Mouse (Mus musculus) gastrocnemius, postnatal 4 days (tissue): ENCODE data around the gene Pde1c. TPM values are rescaled to one million over a fixed set of nuclear protein-coding genes. Genes with fewer than 3 reads are reported as not detected.
"Not testable (repeated sequence)": the region's sequence is repeated elsewhere in the genome, so short reads cannot be mapped to it uniquely, and the experiment has no call there.

Experiments
- DNase-seq, 2 experiments: peaks; one replicate each; pipeline ENCODE4 v3.0.0; 2021 to 2022; ENCODE audit warnings: low spot score in 2 of 2, mixed read lengths in 2 of 2
- long read RNA-seq, 2 experiments: library from polyadenylated mRNA; stranded (forward); transcript quantifications; one replicate each; pipeline ENCODE4 v2.0.0; 2021
- total RNA-seq, 2 experiments: library from RNA; stranded (reverse); gene quantifications; 2 replicates each; pipeline ENCODE4 v1.2.3; 2021

The Pde1c gene
- 1 to 10 TPM; 5.5 to 5.8 TPM for total RNA-seq
- long read RNA-seq, experiment 1, full-length matches to known transcripts: 1 of 3 reads
- long read RNA-seq, experiment 1, partial matches to known transcripts: 0 of 3 reads
- long read RNA-seq, experiment 1, other reads (novel, unspliced or antisense): 2 of 3 reads
- long read RNA-seq, experiment 2, full-length matches to known transcripts: 1 of 2 reads
- long read RNA-seq, experiment 2, partial matches to known transcripts: 0 of 2 reads
- long read RNA-seq, experiment 2, other reads (novel, unspliced or antisense): 1 of 2 reads

GRCm38 (mm10) chr6:56568470-56569372, at the start of gene Pde1c:
Gene Pde1c, minus strand, starts transcription at chr6:56569103.
- peak; percentile 17 to 23 for DNase-seq

DNA sequence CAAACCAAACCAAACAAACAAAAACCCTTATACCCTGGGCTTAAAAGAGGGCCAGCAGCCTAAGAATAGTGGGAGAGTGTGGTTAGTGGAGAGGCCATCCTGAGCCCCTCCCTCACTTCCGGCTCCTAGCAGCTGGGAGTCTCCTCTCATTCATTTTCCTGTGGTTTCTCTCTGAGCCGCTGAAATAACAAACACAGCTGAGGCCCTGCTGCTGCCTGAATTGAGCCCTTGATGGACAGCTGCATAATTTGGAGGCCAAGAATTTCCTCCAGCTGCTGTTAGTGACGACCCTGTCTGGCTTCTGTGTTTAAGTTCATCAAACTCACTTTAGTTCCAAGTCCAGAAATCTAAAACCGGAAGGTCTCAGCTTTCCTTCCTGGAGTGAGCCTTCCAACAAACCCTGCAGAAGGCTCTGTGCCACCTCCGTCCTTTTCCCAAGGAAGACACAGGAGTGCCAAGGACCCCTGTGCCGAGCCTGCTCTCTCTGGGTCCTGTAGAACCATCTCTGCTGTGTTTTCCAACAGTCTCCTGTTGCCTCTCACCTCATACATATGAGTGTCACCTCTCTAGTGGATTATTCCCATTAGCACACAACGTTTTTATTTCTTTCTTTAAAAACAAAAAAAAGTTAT, 48.2 kb upstream of the Pde1c start:
- DNase-seq: peak in 1 of 2 experiments; percentile 34

GRCm38 (mm10) chr6:56616228-56616981, 47.5 kb upstream of the Pde1c start:
- no peak for DNase-seq

GRCm38 (mm10) chr6:56609529-56609928, 40.6 kb upstream of the Pde1c start:
- not testable (repeated sequence) for DNase-seq

- peak; percentile 42 to 46 for DNase-seq
Observed at GRCm38 (mm10) chr6:56608277-56608676, 39.4 kb upstream of the Pde1c start.

DNA sequence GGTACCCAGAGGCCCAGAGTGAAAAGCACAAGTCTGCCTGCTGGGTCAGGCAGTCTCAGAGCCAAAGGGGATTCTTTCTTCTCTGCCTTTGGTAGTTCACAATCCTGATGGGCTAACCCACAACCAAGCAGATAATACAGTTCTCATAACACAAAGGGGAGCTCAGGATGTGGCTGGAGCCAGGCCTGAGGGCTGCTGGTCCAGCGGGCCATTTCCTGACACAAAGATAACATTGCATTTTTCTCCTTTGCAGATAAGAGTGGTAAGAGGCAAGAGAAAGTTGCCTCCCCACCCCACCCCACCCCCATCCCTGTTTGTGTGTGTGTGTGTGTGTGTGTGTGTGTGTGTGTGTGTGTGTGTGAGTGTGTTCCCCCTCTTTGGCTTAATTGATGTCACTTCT, 10.7 kb upstream of the Pde1c start:
- no peak for DNase-seq

DNA sequence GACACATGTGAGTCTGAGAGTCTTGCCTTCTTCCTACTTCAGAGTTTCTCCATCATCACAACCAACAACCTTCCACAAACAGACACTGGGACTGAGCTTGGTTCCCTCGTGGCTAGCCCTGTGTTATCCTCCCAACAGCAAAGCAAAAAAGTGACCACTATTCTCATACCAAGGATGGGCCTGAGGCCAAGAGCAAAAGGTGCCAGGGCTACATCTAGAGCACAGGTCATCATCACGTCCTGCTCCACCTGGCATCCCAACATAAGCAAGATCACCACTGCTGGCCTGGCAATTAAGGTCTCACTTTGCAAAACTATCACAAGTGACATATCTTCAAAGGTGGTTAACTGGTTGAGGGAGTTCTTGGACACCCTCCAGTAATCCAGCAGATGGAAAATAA, 8.0 kb downstream of the Pde1c start:
- DNase-seq: no peak

- peak in 1 of 2 experiments; percentile 41 for DNase-seq
Observed at GRCm38 (mm10) chr6:56560474-56560888, 8.4 kb downstream of the Pde1c start.

GRCm38 (mm10) chr6:56558711-56559110, 10.2 kb downstream of the Pde1c start:
- no peak for DNase-seq

DNA sequence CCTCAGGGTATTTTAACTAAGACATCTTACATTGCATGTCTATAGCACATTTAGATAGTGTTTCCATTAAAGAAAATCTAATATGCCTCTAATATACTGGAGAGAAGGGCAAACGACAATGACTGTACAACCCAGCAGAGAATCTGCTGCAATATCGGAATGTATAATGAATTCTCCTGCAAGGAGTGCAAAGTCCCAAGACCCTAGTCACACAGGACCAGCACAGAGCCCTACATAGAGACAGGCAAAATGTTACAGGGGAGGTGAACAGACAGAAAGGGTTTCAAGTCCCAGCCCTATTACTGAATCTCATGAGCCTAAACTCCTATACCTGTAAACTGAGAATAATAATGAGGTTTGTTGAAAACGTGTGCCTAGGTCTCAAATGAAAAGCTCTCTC, 13.1 kb downstream of the Pde1c start:
- no peak for DNase-seq

DNA sequence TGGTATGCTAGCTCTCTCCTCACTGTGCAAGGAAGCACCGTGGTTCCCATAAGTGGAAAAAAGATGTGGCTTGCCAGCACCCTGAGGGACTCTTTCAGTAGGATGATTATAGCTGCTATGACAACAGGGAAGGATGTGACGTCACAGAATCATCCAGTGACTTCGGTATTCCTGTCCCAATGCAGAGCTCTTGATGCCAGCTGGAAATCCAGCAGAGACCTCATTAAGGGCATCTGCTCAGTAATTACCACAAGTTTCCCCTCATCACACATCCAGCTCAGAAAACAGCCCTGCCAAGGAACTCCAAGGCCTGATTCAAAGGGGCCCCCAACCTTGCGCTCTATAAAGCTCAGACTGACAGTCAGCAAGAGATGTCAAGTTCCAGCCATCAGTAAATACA, 13.5 kb downstream of the Pde1c start:
- no peak for DNase-seq

- DNase-seq: no peak
Observed at GRCm38 (mm10) chr6:56551022-56551421, 17.9 kb downstream of the Pde1c start.

- no peak for DNase-seq
Observed at GRCm38 (mm10) chr6:56540247-56540646, 28.7 kb downstream of the Pde1c start.

DNA sequence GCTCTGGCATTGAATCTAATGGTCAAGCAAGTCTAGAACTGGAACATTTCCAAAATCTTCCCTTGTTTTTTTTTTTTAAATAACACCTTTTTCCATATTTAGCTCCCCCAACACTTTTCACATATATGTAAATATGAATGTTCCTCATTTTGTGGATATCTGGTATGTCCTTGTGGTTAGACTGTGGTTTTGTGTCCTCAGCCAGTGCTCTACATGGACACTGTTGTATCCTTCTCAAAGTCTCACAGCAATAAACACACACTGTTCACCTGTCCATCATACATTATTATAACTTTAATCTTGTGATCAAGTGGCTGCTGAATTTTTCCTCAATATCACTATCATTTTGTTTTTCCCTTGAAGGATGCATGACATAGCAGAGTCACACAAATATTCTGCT, 34.2 kb downstream of the Pde1c start:
- no peak for DNase-seq

DNA sequence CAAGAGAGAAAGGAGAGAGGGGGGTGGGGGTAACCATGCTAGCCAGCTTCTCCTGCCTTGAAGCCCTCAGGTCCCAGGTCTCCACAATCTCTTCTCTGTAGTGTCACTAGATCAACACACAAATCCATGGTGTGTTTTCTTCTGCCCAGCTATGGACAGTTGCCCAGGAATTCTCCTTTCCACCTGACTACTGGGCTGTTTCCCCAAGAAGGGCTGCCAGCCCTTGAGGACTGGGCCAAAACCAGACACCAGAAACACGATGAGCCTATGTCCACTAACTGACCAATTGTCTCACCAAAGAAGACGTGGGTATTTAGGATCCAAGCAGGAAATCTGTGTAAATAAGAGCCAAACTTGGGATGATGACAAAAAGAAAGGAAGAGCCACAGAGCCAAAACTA, 36.6 kb downstream of the Pde1c start:
- DNase-seq: no peak

- no peak for DNase-seq
Observed at GRCm38 (mm10) chr6:56523938-56524866, 44.7 kb downstream of the Pde1c start.

GRCm38 (mm10) chr6:56489161-56489560, 79.7 kb downstream of the Pde1c start:
- DNase-seq: no peak

DNA sequence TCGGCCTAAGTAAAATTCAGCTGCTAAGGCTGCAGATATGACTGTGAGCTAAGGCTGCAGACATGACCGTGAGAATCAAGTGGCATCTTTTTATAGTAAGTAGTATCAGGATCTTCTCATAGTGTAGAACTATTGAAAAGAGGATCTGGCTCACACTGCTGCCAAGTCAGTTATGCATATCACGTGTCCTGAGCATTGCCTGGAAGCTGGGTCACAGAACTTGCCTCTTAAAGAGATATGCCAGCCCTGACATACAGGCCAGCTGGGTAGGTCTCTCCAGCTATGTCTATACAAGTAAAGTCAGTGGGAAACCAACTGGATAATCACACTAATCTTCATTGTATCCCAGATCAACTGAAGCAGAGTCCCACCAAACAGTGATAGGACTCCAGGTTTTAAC, 83.8 kb downstream of the Pde1c start:
- no peak for DNase-seq

DNA sequence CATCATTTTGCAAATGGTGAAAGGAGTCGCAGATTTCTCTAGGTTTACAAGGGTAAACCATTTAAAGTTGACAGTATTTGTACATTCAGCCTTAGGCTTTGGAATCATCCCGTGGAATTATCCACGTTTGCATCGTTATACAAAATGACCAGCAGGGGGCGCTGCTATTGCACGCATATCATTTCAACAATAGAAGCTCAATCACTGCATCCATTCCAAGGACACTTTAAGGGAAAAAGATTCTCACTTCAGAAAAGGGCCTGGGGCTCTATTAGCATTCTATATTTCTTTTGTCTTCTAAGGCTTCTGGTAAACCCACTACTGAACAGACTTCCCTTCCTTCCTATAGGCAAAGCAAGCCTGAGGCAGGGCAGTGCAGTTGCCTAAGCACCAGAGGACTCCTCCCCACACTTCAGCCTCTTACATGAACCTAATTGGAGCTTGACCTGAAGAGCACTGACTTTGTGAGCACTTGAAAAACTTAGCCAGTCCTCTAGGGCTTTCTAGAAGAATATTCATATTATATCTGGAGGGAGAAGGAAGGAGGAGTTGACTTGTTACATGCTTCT, 87.9 kb downstream of the Pde1c start:
- DNase-seq: peak; percentile 26 to 51

GRCm38 (mm10) chr6:56476581-56476980, 92.3 kb downstream of the Pde1c start:
- peak in 1 of 2 experiments; percentile 18 for DNase-seq
